ENCODE assay signal across 7 mouse cellular contexts in genomic region chr6:121299954-121300353, GRCm38 (mm10). TPM values are rescaled to one million over a fixed set of nuclear protein-coding genes. Genes with fewer than 3 reads are reported as not detected.
DNase-seq lines count a peak whose midpoint lies in the region; ATAC-seq lines count a peak whose summit lies in the region.

Gene Slc6a13 (plus strand): TSS chr6:121300227.

- H3K4me3 ChIP-seq in forebrain, embryonic 14.5 days (ENCODE audit: low read depth, low read length) = no peak within 1 kb of the TSS
- peak within 1 kb of the TSS; percentile 29; the same call in 1 of the 2 replicates for H3K4me3 ChIP-seq in liver, embryonic 13.5 days (replicated peaks)

- no peak within 1 kb of the TSS for H3K27ac ChIP-seq in forebrain, embryonic 14.5 days (ENCODE audit: low read depth, low read length)
- H3K27ac ChIP-seq in liver, embryonic 13.5 days = peak within 1 kb of the TSS; percentile 53

- H3K9me3 ChIP-seq in forebrain, embryonic 14.5 days (replicated peaks; ENCODE audit: control insufficient read depth, low read length) = no peaks in the 10 kb centered on the region
- H3K9me3 ChIP-seq in liver, embryonic 13.5 days (replicated peaks) = no peaks in the 10 kb centered on the region

- no peaks in the 10 kb centered on the region for H3K36me3 ChIP-seq in forebrain, embryonic 14.5 days (ENCODE audit: control insufficient read depth, insufficient read depth, low read length)
- no peaks in the 10 kb centered on the region for H3K36me3 ChIP-seq in liver, embryonic 13.5 days

- H3K27me3 ChIP-seq in forebrain, embryonic 14.5 days (replicated peaks; ENCODE audit: control insufficient read depth, insufficient read depth, low read length) = no peaks in the 10 kb centered on the region
- 0 out of 2 replicates have a peak, but pooled peaks cover 8% of the 10 kb centered on the region for H3K27me3 ChIP-seq in liver, embryonic 13.5 days

- WGBS in forebrain, embryonic 14.5 days = 6% methylated on average over 10 of the region's 11 CpGs
- 15% methylated on average over 11 of the region's 11 CpGs for WGBS in liver, embryonic 13.5 days (ENCODE audit: insufficient replicate concordance)

- ATAC-seq in forebrain, embryonic 14.5 days = no peak
- peak; percentile 67 for ATAC-seq in liver, embryonic 13.5 days (ENCODE audit: low read depth)
- ATAC-seq in megakaryocyte-erythroid progenitor cell, adult 5-6 weeks (replicated peaks; ENCODE audit: low FRiP score, low TSS enrichment, poor library complexity, severe bottlenecking) = no peak

- H3K4me2 ChIP-seq in forebrain, embryonic 14.5 days (ENCODE audit: low read length) = no peak within 1 kb of the TSS
- peak within 1 kb of the TSS; percentile 25 for H3K4me2 ChIP-seq in liver, embryonic 13.5 days

- H3K4me1 ChIP-seq in forebrain, embryonic 14.5 days (ENCODE audit: control insufficient read depth, insufficient read depth, low read length) = no peaks in the 10 kb centered on the region
- peaks cover 14% of the 10 kb centered on the region for H3K4me1 ChIP-seq in liver, embryonic 13.5 days (replicated peaks)

- peak; percentile 51 for DNase-seq in testis, postnatal 10 days (ENCODE audit: low spot score)
- no peak for DNase-seq in testis, postnatal 14 days (ENCODE audit: low spot score)
- peak; percentile 1 for DNase-seq in forebrain, embryonic 14.5 days (ENCODE audit: low spot score)
- DNase-seq in kidney, adult 18-20 months = peak; percentile 72
- peak; percentile 3 for DNase-seq in liver, embryonic 13.5 days
- peak; percentile 85 for DNase-seq in yolk sac, embryonic 10.5 days (ENCODE audit: low spot score)

- H3K9ac ChIP-seq in forebrain, embryonic 14.5 days (ENCODE audit: low read length) = no peak within 1 kb of the TSS
- H3K9ac ChIP-seq in liver, embryonic 13.5 days = no peak within 1 kb of the TSS

RNA-seq across cellular contexts. Expression of gene Slc6a13, which starts in this region (rescaled TPM):
- polyA plus RNA-seq in forebrain, embryonic 14.5 days (2014; fragmentation: Nextera tagmentation; extraction: Ambion mirVana) = 20.3 and 30.9 TPM in 2 replicates
- polyA plus RNA-seq in liver, embryonic 13.5 days (2015; fragmentation: Nextera tagmentation; extraction: Ambion mirVana) = 18.6 and 21.2 TPM in 2 replicates
- 5.7 and 11.0 TPM in 2 replicates for total RNA-seq in megakaryocyte-erythroid progenitor cell, adult 5-6 weeks (2014; fragmentation: Nextera tagmentation)
- 4.6 and 6.4 TPM in 2 replicates for total RNA-seq in megakaryocyte-erythroid progenitor cell, adult 5-6 weeks (2017)
